Mouse (Mus musculus): Measurements from ENCODE around the gene Gps1.

GRCm38 (mm10) chr11:120736424-120736823 lies 47.6 kb upstream of the Gps1 start:
- no peak for TF ChIP-seq POLR2A (IDR thresholded peaks at IDR 0.05; ENCODE audit: insufficient read length, low read depth)
- no peak for TF ChIP-seq CEBPB (IDR thresholded peaks at IDR 0.05; ENCODE audit: insufficient read depth, poor library complexity, severe bottlenecking)
- no peak for TF ChIP-seq MYOG (IDR thresholded peaks at IDR 0.05; ENCODE audit: control insufficient read depth in 1 of 3, insufficient read depth in 1 of 3, insufficient read length in 2 of 3, low read depth in 2 of 3)
- TF ChIP-seq POLR2AphosphoS2 (IDR thresholded peaks at IDR 0.05; ENCODE audit: insufficient read length, low read depth): no peak
- TF ChIP-seq E2F4 (IDR thresholded peaks at IDR 0.05; ENCODE audit: insufficient read depth): no peak
- no peak for TF ChIP-seq USF1 (IDR thresholded peaks at IDR 0.05; ENCODE audit: low read depth)
- TF ChIP-seq MYOD1 (IDR thresholded peaks at IDR 0.05; ENCODE audit: control insufficient read depth in 1 of 3, insufficient read length in 2 of 3, low read depth in 2 of 3): no peak
- no peak for TF ChIP-seq MAX (IDR thresholded peaks at IDR 0.05; ENCODE audit: low read depth)

Measured in myocyte (in vitro differentiated cells).